Mouse (Mus musculus): Measurements from ENCODE around the gene Irf3. TPM values are rescaled to one million over a fixed set of nuclear protein-coding genes. Genes with fewer than 3 reads are reported as not detected.

The Irf3 gene
- polyA plus RNA-seq, 1 experiment from 2014 or later = 71.2 TPM

DNA sequence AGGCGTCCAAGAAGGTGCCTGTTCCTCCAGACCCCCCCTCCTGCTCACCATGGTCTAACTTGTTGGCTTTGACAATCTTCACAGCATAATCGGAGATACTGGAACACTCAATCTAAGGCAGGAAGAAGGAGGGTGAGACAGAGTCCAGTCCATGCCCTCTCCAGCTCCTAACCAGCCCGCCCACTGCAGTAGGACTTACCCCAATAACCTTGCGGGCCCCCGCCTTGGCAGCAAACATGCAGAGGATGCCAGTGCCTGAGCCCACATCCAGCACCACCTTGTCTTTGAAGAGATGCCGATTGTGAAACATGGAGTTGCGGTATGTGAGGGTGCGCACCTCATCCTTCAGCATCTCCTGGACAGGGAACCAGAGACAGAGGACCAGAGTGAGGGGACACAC is 15.9 kb upstream of the Irf3 start:
- Histone ChIP-seq H3K36me3 (peaks cover 83% of the 10 kb centered on the region), H3K9me3 (replicated peaks) (no peaks in the 10 kb centered on the region), H3K27me3 (ENCODE audit: low read depth, poor library complexity, severe bottlenecking) (no peaks in the 10 kb centered on the region), H3K4me1 (peaks cover 23% of the 10 kb centered on the region), H3K4me3 (no peak overlapping the region), H3K27ac (replicated peaks) (no peak overlapping the region)
- DNase-seq (ENCODE audit: low spot score) = no peak
- 96% methylated on average over 8 of the region's 8 CpGs for WGBS

DNA sequence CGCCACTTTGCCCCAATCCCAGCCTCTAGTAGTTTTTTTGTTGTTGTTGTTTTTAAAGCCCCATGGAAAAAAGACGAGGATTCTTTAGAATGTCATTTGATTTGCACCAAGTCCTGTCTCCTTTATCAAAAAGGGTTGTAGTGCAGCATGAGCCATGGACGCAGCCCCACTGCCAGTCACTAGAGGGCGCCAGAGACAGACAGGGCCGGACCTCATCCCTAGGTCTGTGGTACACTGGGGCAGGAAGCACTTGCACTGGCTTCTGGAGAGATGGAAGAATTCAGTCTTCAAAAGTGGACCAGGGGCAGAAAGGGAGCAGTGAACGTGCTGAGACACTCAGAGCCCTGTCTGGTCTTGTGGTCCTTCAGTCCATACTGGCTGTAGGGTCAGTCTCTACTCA is 14.4 kb upstream of the Irf3 start:
- no peaks in the 10 kb centered on the region for H3K9me3 ChIP-seq (replicated peaks)
- DNase-seq (ENCODE audit: low spot score) = peak; percentile 85
- H3K27me3 ChIP-seq (ENCODE audit: low read depth, poor library complexity, severe bottlenecking) = no peaks in the 10 kb centered on the region
- H3K4me1 ChIP-seq = peaks cover 29% of the 10 kb centered on the region
- H3K27ac ChIP-seq (replicated peaks) = no peak overlapping the region
- WGBS = 41% methylated on average over 6 of the region's 6 CpGs
- H3K4me3 ChIP-seq = peak overlapping the region; percentile 95
- H3K36me3 ChIP-seq = peaks cover 68% of the 10 kb centered on the region

DNA sequence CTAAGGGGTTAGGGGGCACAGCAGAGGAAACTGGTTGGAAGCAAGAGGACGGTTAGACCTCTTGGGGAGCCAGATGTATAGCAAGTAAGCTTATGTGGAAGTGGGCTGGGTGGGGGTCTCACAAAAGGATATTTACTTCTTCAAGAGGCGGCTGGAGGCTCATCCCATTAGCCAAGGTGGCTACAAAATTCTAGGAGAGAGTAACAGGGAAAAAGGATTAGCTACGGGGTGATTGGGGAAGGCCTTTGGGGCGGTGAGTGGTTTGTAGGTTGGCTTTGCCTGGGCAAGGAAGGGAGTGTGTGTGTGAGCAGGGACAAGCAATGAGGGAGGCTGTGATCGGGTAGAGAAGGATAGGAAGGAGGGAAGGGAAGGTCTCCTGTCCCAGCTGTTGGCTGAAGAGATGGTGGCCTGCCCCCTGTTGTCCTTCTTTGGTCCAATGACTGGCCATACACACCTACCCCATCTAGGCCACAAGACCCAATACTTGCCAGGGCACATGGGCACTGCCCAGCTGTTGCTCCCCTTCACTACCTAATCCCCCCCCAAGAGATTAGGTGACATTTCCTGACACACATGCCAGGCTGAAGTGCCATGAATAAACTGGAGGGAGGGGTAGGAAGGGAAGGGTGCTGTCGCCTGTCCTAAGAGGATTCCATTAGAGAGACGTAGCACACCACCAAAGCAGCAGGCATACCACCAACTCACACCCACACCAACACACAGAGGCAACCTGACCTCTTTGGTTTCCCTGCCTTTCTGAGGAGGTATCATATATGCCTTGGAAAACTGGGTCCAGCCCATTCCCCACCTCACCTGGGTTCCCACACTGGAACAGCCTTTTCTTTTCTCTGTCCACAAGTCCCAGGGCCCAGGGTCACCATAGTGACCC is 13.3 kb upstream of the Irf3 start:
- 77% methylated on average over 7 of the region's 7 CpGs for WGBS
- Histone ChIP-seq H3K36me3 (peaks cover 66% of the 10 kb centered on the region), H3K27ac (replicated peaks) (peak overlapping the region; percentile 97), H3K4me1 (peaks cover 39% of the 10 kb centered on the region), H3K27me3 (ENCODE audit: low read depth, poor library complexity, severe bottlenecking) (no peaks in the 10 kb centered on the region), H3K4me3 (peak overlapping the region; percentile 95), H3K9me3 (replicated peaks) (no peaks in the 10 kb centered on the region)
- DNase-seq (ENCODE audit: low spot score) = no peak

DNA sequence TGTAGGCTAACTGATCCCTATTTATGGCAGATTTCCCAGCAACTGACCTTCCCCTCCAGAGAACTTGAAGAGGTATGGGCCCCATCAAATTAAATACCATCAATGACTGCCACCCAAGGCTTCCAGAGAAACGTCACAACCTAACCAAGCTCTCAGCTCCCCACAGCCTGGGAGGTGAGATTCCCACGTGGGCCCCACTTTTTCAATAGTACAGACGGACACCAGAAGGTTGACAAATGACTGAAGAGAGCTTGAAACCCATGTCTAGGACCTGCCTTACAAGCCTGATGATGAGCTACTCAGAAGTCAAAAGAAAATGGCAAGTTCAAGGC is 12.6 kb upstream of the Irf3 start:
- peak overlapping the region; percentile 97; the same call in 1 of the 2 replicates for H3K27ac ChIP-seq (replicated peaks)
- DNase-seq (ENCODE audit: low spot score) = no peak
- 47% methylated on average over 3 of the region's 3 CpGs for WGBS
- no peaks in the 10 kb centered on the region for H3K9me3 ChIP-seq (replicated peaks)
- H3K4me1 ChIP-seq = peaks cover 40% of the 10 kb centered on the region
- H3K4me3 ChIP-seq = peak overlapping the region; percentile 95
- H3K36me3 ChIP-seq = peaks cover 66% of the 10 kb centered on the region
- H3K27me3 ChIP-seq (ENCODE audit: low read depth, poor library complexity, severe bottlenecking) = no peaks in the 10 kb centered on the region

DNA sequence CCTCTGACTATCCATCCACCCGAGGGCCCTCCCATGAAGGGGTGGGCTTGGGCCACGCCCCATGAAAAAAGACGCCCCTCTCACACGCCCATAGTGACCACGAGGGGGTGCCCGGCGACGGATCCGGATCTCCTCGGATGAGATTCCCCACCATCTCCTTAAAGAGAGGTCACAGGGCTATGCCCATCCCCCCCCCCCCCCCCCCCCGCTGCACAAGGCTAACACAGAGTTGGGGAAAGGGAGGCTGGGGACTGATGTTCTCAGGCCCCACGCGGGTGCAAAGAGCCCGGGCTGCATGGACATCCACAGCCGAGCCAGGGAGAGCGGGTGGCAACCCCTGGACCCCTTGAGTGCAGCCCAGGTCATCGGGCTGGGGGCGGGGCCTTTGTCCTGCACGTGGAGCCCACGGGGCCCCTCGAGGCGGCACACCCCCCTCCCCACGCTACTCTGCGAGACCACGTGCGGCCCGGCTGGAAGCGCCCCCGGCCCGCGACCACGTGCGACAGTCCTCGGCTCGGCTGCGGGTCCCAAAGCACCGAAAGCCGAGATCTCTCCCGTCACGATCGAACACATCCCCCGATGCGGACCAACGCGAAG is 11.8 kb upstream of the Irf3 start:
- peak overlapping the region; percentile 97 for H3K27ac ChIP-seq (replicated peaks)
- peaks cover 66% of the 10 kb centered on the region for H3K36me3 ChIP-seq
- H3K4me1 ChIP-seq = peaks cover 40% of the 10 kb centered on the region
- H3K9me3 ChIP-seq (replicated peaks) = no peaks in the 10 kb centered on the region
- H3K4me3 ChIP-seq = peak overlapping the region; percentile 95
- DNase-seq (ENCODE audit: low spot score) = peak; percentile 87
- no peaks in the 10 kb centered on the region for H3K27me3 ChIP-seq (ENCODE audit: low read depth, poor library complexity, severe bottlenecking)
- WGBS = under 1% methylated on average over 44 of the region's 45 CpGs

DNA sequence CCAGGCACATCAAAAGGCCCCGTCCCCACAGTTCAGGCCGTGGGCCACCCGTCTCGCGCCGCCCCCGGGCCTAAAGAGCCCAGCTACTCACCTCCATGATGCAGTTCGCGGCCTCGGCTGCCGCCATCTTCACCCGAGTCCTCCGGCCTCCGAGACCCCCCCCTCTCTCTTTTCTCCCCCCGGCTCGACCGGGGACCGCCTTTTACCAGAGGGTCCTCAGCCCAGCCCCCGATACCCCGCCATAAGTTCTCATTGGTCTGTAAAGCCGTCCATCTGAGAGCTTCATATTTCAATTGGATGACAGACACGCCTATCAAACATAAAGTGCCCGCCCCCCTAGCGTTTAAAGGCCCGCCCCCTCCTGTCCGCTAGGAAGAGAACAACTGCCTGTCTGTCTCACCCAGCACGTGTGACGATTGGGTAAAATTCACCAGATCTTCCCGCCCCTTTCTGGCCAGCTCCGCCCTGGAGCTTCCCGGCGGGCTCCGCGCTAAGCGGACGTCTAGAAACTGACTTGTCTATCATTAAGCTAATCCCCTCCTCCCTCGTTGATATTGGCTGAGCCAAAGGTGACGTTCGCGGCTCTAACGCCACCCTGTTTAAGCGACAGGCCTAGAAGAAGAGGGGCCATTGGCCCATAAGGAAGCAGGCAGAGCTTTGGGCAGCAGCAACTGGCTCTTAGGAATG is 11.1 kb upstream of the Irf3 start, which contains the start of gene Prmt1:
Gene Prmt1 (minus strand): TSS at position 377 of the 687 bp plus-strand sequence.
- Histone ChIP-seq H3K27me3 (ENCODE audit: low read depth, poor library complexity, severe bottlenecking) (no peaks in the 10 kb centered on the region), H3K36me3 (peaks cover 65% of the 10 kb centered on the region), H3K4me1 (peaks cover 40% of the 10 kb centered on the region), H3K4me3 (peak within 1 kb of the TSS; percentile 95), H3K27ac (replicated peaks) (peak within 1 kb of the TSS; percentile 97), H3K9me3 (replicated peaks) (no peaks in the 10 kb centered on the region)
- WGBS = under 1% methylated on average over 42 of the region's 42 CpGs
- peak; percentile 98 for DNase-seq (ENCODE audit: low spot score)

DNA sequence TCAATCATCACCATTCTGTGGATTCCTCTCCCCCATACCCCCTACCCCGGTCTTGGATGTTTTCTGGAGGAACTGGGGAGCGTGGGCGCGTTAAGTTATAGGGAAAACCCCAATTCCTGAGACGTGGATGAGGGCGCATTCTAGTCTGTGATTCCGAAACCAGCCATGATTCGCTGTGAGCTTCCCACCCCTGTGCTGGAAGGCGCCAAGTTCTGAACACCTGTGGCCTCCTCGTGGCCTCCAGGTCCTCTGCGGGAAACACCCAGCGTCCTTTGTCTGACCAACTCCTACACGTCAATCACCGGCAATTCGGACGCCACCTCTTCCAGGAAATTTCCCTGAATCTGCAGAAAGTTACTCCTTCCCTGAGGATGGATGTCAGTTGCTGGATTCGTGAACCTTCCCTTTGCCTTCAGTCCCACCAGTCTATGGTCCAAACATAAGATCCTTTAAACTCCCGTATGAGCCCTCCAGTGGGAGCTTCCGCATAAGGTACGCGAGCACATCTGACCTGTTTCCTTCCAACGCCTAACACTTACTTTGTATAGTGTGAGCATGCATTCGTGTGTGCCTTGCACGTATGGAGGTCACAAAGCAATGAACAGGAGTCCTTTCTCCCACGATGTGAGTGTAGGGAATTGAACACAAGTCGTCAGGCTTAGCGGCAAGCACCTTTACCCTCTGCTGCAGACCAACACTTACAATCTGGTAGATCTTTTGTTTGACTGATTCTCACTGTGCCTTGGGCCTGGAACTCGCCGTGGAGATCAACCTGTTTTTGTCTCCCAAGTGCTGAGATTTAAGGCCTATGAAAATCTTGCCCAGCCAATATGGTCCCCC is 10.3 kb upstream of the Irf3 start:
- Histone ChIP-seq H3K36me3 (peaks cover 65% of the 10 kb centered on the region), H3K4me1 (peaks cover 40% of the 10 kb centered on the region), H3K9me3 (replicated peaks) (no peaks in the 10 kb centered on the region), H3K27ac (replicated peaks) (peak overlapping the region; percentile 97), H3K27me3 (ENCODE audit: low read depth, poor library complexity, severe bottlenecking) (no peaks in the 10 kb centered on the region), H3K4me3 (peak overlapping the region; percentile 95)
- WGBS = under 1% methylated on average over 29 of the region's 29 CpGs
- DNase-seq (ENCODE audit: low spot score) = no peak

DNA sequence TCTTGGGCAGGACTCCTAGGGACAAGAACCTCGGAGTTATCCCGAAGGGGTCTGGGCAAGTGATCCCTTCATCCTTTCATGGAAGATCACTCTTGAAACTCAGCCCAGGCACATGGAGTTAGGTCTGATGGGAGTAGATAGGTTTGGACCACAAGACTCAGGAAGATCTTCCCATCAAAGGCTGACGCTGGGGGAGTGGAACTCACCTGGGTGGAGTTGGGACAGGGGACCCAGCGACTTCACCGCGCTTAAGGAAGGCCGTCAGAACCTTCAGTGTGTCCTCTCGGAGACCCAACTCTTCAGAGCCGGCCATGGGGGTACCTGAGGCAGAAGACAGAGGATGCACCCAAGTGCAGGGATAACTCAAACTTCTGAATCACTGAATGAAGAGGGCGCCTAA is 776 bp upstream of the Irf3 start:
- Histone ChIP-seq H3K9me3 (replicated peaks) (no peaks in the 10 kb centered on the region), H3K27ac (replicated peaks) (peak overlapping the region; percentile 95), H3K36me3 (peaks cover 74% of the 10 kb centered on the region), H3K4me3 (peak overlapping the region; percentile 73), H3K27me3 (ENCODE audit: low read depth, poor library complexity, severe bottlenecking) (no peaks in the 10 kb centered on the region), H3K4me1 (peaks cover 41% of the 10 kb centered on the region)
- WGBS = 19% methylated on average over 10 of the region's 10 CpGs
- no peak for DNase-seq (ENCODE audit: low spot score)

DNA sequence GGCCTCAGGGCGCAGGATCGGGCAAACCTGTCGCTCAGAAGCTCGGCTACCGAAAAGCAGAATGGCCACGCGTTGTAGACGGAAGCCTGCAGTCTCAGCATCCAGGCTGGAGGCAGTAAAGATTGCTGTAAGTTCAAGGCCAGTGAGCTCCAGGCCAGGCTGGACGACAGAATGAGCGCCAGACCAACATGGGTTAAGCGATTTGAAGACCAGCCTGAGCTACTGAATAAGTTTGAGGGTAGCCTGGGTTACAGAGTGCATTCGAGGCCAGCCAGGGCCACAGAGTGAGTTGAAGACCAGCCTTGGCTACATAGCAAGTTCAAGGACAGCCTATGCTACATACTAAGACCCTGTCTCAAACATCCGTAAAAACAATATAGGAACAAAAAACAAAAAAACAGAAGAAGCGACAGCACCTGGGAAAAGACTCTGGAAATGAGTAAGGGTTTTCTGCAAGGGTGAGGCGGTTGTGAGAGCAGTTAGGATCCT is 536 bp downstream of the Irf3 start:
- Histone ChIP-seq H3K4me3 (peak overlapping the region; percentile 73), H3K36me3 (peaks cover 74% of the 10 kb centered on the region), H3K27ac (replicated peaks) (peak overlapping the region; percentile 95), H3K27me3 (ENCODE audit: low read depth, poor library complexity, severe bottlenecking) (no peaks in the 10 kb centered on the region), H3K9me3 (replicated peaks) (no peaks in the 10 kb centered on the region), H3K4me1 (peaks cover 41% of the 10 kb centered on the region)
- DNase-seq (ENCODE audit: low spot score) = no peak
- 4% methylated on average over 15 of the region's 15 CpGs for WGBS

DNA sequence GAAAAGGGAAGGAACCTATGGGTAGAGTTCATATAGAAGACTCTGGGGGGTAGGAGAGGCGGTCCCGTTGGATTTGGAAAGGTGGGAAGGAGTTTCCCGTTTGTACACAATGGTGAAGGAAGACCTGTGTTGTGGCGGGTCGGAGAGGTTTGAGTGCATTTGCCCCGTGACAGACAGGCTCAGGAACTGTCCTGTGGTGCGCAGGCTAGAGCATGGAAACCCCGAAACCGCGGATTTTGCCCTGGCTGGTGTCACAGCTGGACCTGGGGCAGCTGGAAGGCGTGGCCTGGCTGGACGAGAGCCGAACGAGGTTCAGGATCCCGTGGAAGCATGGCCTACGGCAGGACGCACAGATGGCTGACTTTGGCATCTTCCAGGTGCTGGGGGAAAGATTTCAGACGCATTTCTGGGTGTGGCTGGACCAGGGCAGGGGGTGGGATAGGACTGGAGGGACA is 1.1 kb downstream of the Irf3 start, which contains the start of gene Bcl2l12:
Gene Bcl2l12 (minus strand): TSS at position 212 of the 455 bp plus-strand sequence.
- Histone ChIP-seq H3K4me3 (peak within 1 kb of the TSS; percentile 73), H3K4me1 (peaks cover 41% of the 10 kb centered on the region), H3K27me3 (ENCODE audit: low read depth, poor library complexity, severe bottlenecking) (no peaks in the 10 kb centered on the region), H3K36me3 (peaks cover 74% of the 10 kb centered on the region), H3K9me3 (replicated peaks) (no peaks in the 10 kb centered on the region), H3K27ac (replicated peaks) (peak within 1 kb of the TSS; percentile 95)
- 6% methylated on average over 18 of the region's 18 CpGs for WGBS
- DNase-seq (ENCODE audit: low spot score) = peak; percentile 61

DNA sequence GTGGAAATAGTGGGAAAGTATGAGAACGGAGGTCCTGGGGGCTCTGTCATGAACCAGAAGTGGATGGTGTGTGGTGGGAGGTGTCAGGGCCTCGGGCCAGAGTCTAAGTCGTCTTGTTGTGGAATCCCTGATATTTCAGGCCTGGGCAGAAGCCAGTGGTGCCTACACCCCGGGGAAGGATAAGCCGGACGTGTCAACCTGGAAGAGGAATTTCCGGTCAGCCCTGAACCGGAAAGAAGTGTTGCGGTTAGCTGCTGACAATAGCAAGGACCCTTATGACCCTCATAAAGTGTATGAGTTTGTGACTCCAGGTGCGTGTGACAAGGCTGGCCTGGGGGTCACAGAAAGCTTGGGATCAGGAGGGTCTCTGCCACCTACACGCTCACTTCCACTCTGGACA is 2.3 kb downstream of the Irf3 start:
- Histone ChIP-seq H3K27me3 (ENCODE audit: low read depth, poor library complexity, severe bottlenecking) (no peaks in the 10 kb centered on the region), H3K36me3 (peaks cover 74% of the 10 kb centered on the region), H3K9me3 (replicated peaks) (no peaks in the 10 kb centered on the region), H3K4me3 (peak overlapping the region; percentile 20; the same call in 1 of the 2 replicates), H3K27ac (replicated peaks) (no peak overlapping the region), H3K4me1 (peaks cover 41% of the 10 kb centered on the region)
- WGBS = 85% methylated on average over 11 of the region's 11 CpGs
- DNase-seq (ENCODE audit: low spot score) = no peak

All from midbrain, embryonic 10.5 days (tissue).